Mouse (Mus musculus) midbrain, embryonic 13.5 days (tissue): ENCODE results near the gene Col12a1. TPM values are rescaled to one million over a fixed set of nuclear protein-coding genes. Genes with fewer than 3 reads are reported as not detected.

Experiments used
- ATAC-seq: fragments of 200-750 bp; cut with Nextera tagmentation; 2 replicates; pipeline ENCODE4 v1.8.0; 2017; ENCODE audit warnings: mild to moderate bottlenecking, moderate TSS enrichment, moderate library complexity
- H3K27ac ChIP-seq: fragments of 300-500 bp; sonication (generic); 2 replicates; pipeline ENCODE4 v1.5.1; 2015; ENCODE audit warnings: inconsistent platforms, mild to moderate bottlenecking, moderate library complexity
- H3K27me3 ChIP-seq: fragments of 300-500 bp; sonication (generic); 2 replicates; pipeline ENCODE4 v1.6.1; 2015; ENCODE audit warnings: mild to moderate bottlenecking, inconsistent platforms
- H3K36me3 ChIP-seq: fragments of 300-500 bp; sonication (generic); 2 replicates; pipeline ENCODE4 v1.6.1; 2015; ENCODE audit warnings: mild to moderate bottlenecking, inconsistent platforms
- H3K4me1 ChIP-seq: fragments of 300-500 bp; sonication (generic); replicated peaks from 2 replicates; pipeline ENCODE4 v1.6.1; 2015; ENCODE audit warnings: inconsistent platforms
- H3K4me2 ChIP-seq: fragments of 300-500 bp; sonication (generic); replicated peaks from 2 replicates; pipeline ENCODE4 v1.6.1; 2015; ENCODE audit warnings: moderate library complexity, mild to moderate bottlenecking, inconsistent platforms
- H3K4me3 ChIP-seq: fragments of 300-500 bp; sonication (generic); replicated peaks from 2 replicates; pipeline ENCODE4 v1.5.1; 2015; ENCODE audit warnings: mild to moderate bottlenecking, inconsistent platforms
- H3K9ac ChIP-seq: fragments of 300-500 bp; sonication (generic); replicated peaks from 2 replicates; pipeline ENCODE4 v1.6.1; 2015; ENCODE audit warnings: mild to moderate bottlenecking, inconsistent platforms
- H3K9me3 ChIP-seq: fragments of 300-500 bp; sonication (generic); 2 replicates; pipeline ENCODE4 v1.6.1; 2016; ENCODE audit warnings: mild to moderate bottlenecking, inconsistent platforms
- WGBS: fragments of 180-500 bp; shearing (Covaris S2); methylation state at CpG from one replicate; pipeline ENCODE4 v1.1.7; 2015; 5-methylcytosine and 5-hydroxymethylcytosine counted together
- polyA plus RNA-seq: library from polyadenylated mRNA; unstranded; fragments of >200 nt; fragmentation: Nextera tagmentation; extraction: Ambion mirVana; gene quantifications from 2 replicates; pipeline ENCODE4 v1.2.1, GENCODE M21; 2015

Col12a1 gene
- polyA plus RNA-seq, 1 experiment from 2014 or later: 3.0 TPM

DNA sequence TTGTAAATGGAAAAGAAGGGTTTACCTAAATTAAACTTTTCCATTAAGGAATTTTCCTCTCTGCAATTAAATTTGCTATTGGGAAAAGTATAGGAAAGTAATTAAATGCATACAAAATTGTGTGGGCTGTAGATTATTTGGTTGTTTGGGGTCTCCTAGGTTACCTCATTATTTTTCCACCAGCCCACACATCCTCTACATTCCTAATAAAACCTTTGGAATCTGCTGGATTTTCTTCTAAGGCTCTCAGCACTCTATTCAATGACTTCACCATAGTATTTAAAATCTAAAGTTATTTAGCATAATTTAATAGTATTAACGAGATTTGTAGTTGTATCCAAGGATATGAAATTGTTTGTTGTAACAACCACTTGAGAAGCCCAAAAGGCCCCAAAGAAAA, 120.1 kb downstream of the Col12a1 start:
- 0 out of 2 replicates have a peak, but pooled peaks cover 3% of the 10 kb centered on the region for H3K27me3 ChIP-seq
- no peak for ATAC-seq
- WGBS: 61% methylated on average over 1 of the region's 1 CpGs

DNA sequence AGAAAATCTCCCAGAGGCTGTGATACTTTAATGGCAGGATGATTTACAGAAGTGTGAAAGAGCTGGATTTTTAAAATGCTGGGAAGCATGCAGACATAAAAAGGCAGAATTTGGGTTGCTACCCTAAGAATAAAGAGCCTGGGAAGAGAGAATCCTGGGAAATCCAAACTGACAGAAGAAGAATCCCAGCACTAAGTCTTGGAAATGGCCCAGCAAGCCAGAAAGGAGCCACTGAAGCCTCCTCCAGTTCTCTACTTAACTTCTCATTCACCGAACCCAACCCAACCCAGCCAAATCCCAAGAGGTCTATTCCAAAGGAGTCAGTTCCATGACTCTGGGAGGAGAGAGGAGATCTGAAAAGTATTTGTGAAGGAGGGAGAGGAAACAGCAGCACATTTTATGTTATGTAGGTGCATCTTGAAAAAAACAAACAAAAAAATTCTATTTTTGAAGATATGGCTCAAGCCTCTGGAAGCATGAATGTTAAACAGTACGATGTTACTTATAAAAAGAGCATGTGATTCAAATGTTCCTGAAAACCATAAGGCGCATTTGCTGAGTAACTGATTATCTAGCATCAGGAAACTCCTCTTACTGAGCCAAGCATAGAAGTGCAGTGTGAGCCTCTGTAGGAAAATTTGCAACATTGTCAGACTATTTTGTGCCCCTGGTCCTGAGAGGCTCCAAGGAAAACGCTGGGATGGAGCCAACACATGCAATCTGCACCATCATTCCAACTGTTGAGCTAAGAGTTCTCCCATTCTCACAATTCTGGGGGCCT, 132.0 kb downstream of the Col12a1 start:
- Histone ChIP-seq H3K27ac (no peak overlapping the region), H3K4me1 (no peaks in the 10 kb centered on the region), H3K4me3 (no peak overlapping the region), H3K36me3 (no peaks in the 10 kb centered on the region), H3K9ac (no peak overlapping the region), H3K4me2 (no peak overlapping the region), H3K27me3 (no peaks in the 10 kb centered on the region), H3K9me3 (no peaks in the 10 kb centered on the region)
- no peak for ATAC-seq
- 89% methylated on average over 4 of the region's 4 CpGs for WGBS

More for the DNA sequence above, 120.1 kb downstream of the Col12a1 start:
- no peaks in the 10 kb centered on the region for H3K36me3 ChIP-seq
- peaks cover 4% of the 10 kb centered on the region for H3K4me1 ChIP-seq
- no peak overlapping the region for H3K4me2 ChIP-seq
- no peaks in the 10 kb centered on the region for H3K9me3 ChIP-seq
- H3K27ac ChIP-seq: no peak overlapping the region
- no peak overlapping the region for H3K9ac ChIP-seq
- no peak overlapping the region for H3K4me3 ChIP-seq

DNA sequence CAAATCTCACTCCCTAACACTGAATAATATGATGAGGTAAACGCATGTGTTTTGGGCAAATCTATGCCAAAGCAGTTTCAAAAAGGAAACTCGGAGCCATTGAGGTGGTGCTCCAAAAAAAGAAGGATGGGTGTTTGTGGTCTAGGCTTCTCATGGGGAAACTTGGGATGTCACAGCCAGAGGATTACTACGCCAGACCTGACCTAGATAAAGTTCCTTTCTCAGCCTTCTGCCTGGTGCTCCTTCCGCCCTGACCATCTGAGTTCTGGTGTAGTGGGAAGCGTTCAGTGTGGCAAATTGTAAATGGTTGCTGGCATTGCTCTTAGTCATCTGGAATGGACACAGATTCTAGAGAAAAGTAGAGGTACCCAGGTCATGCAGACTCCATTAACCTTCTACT, 151.8 kb downstream of the Col12a1 start:
- Histone ChIP-seq H3K9ac (no peak overlapping the region), H3K4me1 (no peaks in the 10 kb centered on the region), H3K4me2 (no peak overlapping the region), H3K36me3 (no peaks in the 10 kb centered on the region), H3K27me3 (no peaks in the 10 kb centered on the region), H3K27ac (no peak overlapping the region), H3K9me3 (no peaks in the 10 kb centered on the region), H3K4me3 (no peak overlapping the region)
- no peak for ATAC-seq
- 93% methylated on average over 5 of the region's 5 CpGs for WGBS

DNA sequence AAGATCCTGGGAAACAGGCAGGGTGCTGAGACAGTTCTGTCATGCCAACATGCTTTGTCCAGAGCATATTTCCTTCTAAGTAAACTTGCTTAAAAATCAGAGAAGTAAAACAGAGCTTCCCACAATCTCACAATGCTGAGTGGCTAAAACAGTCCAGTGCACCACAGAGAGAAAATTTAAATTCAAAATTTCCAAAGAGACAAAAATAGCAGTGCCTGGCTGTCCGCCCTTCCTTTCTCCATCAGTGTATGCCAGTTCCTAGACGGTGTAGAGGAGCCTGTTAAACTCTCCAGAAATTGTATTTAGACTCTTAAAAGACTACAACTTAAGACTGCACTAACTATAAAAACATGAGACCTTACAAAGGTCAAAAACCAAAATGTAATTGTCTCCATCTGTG, 165.3 kb downstream of the Col12a1 start:
- no peaks in the 10 kb centered on the region for H3K4me1 ChIP-seq
- no peak overlapping the region for H3K27ac ChIP-seq
- H3K36me3 ChIP-seq: no peaks in the 10 kb centered on the region
- H3K9ac ChIP-seq: no peak overlapping the region
- no peaks in the 10 kb centered on the region for H3K9me3 ChIP-seq
- 85% methylated on average over 2 of the region's 2 CpGs for WGBS
- H3K4me2 ChIP-seq: no peak overlapping the region
- no peak for ATAC-seq
- no peaks in the 10 kb centered on the region for H3K27me3 ChIP-seq
- H3K4me3 ChIP-seq: no peak overlapping the region

Other genes with a start within 250 kb of the Col12a1 start
- 773 and 803 TPM in 2 replicates for gene Cox7a2, start 41.0 kb upstream of the Col12a1 start, polyA plus RNA-seq
- 109 TPM in 2 replicates for gene Tmem30a, start 74.7 kb upstream of the Col12a1 start, polyA plus RNA-seq